Mouse (Mus musculus) cerebellum, adult 2 months (tissue): ENCODE data around the gene Gfpt2.

Experiments
- CTCF ChIP-seq: fragments of 200-500 bp; IDR thresholded peaks from 2 replicates; pipeline ENCODE4 v1.5.1; 2011; ENCODE audit warnings: low read depth, mild to moderate bottlenecking, control low read depth, low read length, moderate library complexity, borderline replicate concordance; ENCODE audit not compliant: insufficient read depth
- POLR2A ChIP-seq: fragments of 200-500 bp; IDR thresholded peaks from 2 replicates; pipeline ENCODE4 v1.6.1; 2011; ENCODE audit warnings: low read length, control low read depth, borderline replicate concordance; ENCODE audit not compliant: insufficient read depth

- TF ChIP-seq CTCF, result no peak
- TF ChIP-seq POLR2A, result no peak; the same call in 1 of the 2 replicates
These were observed at the start of gene Gfpt2 for GRCm38 (mm10) chr11:49793619-49794341.
